Mouse (Mus musculus) hematopoietic stem cell, adult 5-6 weeks (primary cell): ENCODE measurements around the gene Cfap74. TPM values are rescaled to one million over a fixed set of nuclear protein-coding genes. Genes with fewer than 3 reads are reported as not detected.

Experiments used
- ATAC-seq, 2 experiments: fragments of 125-278 bp in 1 of 2; replicated peaks in 1 of 2; 2 replicates each; pipeline ENCODE4 v1.8.0; 2016 to 2017; ENCODE audit warnings: inconsistent platforms in 2 of 2, mild to moderate bottlenecking in 2 of 2, moderate number of reproducible peaks in 2 of 2, low read depth in 1 of 2, moderate TSS enrichment in 1 of 2; ENCODE audit not compliant: low FRiP score in 2 of 2, poor library complexity in 2 of 2, severe bottlenecking in 2 of 2, insufficient read depth in 1 of 2, low TSS enrichment in 1 of 2
- total RNA-seq: library from RNA; stranded (forward); fragments of 172-1452, 232-1000 nt; gene quantifications from 2 replicates; pipeline ENCODE4 v1.2.3, GENCODE M21; 2017

Gene Cfap74
- 1.2 and 1.5 TPM in 2 replicates for total RNA-seq

DNA sequence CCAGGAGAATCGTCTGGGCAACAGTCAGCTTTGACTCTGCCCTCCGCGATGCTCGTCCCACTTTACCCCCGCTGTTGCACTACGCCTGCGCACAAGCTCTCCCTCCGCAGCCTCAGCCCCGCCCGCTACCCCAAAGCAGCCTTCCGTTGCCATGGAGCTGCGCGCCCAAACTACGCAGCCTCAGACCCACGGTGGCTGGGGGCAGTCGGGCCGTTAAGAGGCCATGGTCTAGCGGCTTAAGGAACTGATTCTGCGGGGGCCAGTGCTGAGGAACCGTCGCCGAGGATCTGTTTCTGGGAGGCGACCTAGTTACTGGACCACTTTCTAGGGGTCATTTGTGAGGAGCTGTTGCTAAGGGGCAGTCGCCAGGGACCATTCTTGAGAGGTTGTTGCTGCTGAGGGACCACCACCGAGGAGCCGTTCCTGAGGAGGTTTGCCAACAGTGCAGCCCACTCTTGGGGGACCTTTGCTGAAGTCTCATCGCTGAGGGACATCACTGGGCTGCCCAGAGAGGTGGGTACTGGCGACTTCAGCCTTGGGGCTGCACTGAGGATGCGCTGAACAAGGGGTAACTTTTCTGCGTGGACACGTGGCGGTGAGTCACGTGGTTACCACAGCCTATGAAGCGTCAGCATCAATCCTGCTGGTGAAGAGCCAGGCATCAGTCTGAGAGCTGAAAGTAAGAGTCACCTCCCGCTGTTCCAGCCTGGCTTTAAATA lies at the start of gene Cfap74:
Gene Cfap74, plus strand, starts transcription at position 133 of the 719 bp plus-strand sequence.
- peak; percentile 80 to 85 for ATAC-seq

DNA sequence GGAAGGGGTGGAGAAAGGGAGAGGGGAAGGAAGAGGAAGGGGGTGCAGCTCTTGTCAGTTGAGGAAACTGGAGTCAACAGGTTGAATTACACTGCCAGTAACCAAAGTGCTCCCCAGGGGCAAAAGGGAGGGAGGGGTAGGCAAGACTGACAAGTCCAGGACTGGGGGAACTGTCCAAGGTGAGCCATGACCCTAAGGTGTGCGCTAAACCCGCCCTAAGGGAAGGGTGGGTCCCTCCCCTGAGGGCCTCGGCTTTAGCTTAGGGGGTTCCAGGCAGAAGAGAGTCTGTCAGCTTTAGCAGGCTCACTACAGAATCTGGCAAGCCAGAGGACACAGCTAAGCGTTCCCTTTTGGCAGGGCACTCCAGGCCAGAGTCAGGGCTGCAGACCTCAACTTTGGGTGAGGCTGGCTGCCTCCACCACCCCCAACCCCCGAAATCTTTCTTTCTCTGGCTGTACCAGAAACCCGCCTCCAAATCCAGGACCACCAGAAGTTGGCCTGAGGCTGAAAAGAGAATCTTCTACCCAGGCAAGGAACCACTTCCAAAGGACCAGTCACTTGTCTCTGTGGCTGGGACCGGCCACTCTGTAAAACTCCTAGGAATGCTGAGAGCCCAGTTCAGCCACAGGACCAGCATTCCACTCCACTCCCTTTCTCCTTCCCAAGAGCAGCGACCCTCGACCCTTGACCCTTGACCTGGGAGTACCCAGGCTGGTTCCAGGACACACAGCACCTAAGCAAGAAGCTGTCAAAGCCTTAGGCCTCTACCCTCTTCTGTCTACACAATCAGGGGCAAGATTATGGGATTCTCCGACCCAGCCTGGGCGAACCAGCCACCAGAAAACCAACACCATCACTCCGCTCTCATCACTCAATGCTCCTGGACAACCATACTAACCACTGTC lies 49.2 kb upstream of the Cfap74 start:
- ATAC-seq: no peak

DNA sequence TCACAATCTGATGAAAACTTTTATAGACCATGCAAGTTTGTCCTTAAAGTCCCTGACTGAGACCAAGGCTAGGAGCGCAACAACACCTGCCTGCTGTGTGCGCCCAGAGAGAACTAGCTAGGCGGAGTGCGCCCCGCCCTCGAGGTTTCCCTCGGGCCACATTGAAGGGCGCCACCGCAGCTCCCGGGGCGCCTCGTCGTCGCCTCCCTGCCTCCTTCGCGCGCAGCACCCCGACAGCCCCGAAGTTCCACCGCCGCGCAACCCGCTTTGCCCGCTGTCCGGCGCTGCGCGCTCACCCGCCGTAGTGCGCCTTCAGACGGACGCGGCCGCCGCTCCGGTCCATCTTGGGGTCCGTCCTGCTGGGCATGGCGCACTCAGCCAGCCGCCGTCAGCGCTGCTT lies 48.1 kb upstream of the Cfap74 start:
- no peak for ATAC-seq

DNA sequence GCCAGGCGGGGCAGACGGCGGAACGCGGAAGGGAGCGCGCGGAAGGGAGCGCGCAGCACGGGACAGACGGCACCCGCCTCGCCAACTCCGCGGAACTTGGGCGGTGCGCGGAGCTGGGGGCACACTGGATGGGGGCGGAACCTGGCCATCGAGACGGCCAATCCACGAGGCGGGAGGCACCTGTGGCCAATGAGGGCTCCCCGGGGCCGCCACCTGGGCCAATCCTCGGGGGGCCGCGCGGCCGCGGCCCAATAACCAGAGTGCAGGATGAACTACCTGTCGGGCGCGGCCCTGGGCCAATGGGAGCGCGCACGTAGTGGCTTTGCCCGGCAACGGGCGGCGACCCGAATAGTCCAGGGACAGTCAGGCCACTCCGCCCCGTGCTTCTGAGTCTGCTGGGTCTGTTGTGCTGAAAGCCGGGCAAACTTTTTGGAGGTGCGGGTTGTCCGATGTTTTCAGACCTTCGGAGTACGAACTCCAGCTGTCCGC lies 47.6 kb upstream of the Cfap74 start, which contains the start of gene Prkcz:
Gene Prkcz, minus strand, starts transcription at position 59 of the 489 bp plus-strand sequence.
- ATAC-seq: peak in 1 of 2 experiments; percentile 20; a peak in 1 of 4 replicates

DNA sequence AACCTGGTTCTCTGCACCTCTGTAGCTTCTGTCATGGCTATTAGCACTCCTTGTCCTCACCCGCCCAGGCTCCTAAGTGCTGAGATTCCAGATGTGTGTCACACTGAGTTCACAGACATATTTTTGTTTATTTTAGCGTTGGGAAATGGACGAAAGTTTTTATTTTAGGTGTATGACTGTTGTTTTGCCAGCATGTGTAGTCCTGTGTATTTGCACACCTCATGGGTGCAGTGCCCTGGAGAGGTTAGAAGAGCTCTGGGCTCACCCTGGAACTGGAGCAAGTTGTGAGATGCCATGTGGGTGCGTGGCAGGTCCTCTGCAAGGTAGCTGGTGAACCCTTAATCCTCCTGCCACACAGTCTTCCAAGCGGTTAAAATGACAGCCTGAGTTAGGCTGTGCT lies 46.5 kb upstream of the Cfap74 start:
- ATAC-seq: no peak

DNA sequence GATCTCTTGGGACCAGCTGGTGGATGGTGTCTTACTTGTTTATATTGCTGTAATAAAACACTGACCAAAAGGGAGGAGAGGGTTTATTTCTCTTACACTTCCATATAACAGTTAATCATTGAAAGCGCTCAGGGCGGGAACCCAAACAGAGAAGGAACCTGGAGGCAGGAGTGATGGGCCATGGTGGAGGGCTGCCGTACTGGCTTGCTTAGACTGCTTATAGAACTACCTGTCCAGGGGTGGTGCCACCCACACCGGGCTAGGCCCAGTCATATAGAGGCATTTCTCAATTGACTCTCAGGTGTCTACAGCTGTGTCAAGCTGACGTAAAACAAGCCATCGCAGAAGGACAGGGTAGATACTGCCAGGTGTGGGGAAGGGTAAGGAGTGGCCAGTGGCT lies 42.2 kb upstream of the Cfap74 start:
- no peak for ATAC-seq

DNA sequence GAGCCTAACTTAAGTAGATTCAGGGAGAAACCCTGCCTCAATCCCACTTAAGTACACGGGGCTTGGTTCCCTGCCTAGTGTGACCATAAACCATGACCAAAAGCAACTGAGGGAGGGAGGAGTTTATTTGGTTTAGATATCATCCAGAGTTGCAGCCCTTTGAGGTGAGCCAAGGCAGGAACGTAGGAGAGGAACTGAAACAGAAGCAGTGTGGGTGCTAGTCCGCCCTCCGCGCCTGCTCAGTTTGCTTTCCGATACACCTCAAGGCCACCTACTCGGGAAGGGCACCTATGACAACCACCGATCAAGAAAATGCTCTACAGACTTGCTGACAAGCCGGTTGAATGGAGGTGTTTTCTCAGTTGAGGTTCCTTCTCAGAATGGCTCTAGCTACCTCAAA lies 41.3 kb upstream of the Cfap74 start:
- ATAC-seq: no peak

GRCm38 (mm10) chr4:155368684-155369083 lies 40.3 kb upstream of the Cfap74 start:
- ATAC-seq: peak in 1 of 2 experiments; percentile 54; a peak in 1 of 4 replicates

- no peak for ATAC-seq
These were observed 38.0 kb upstream of the Cfap74 start for GRCm38 (mm10) chr4:155370737-155371715.

- no peak for ATAC-seq
These were observed 36.9 kb upstream of the Cfap74 start for GRCm38 (mm10) chr4:155371797-155372735.

GRCm38 (mm10) chr4:155381974-155382373 lies 27.0 kb upstream of the Cfap74 start:
- no peak for ATAC-seq

DNA sequence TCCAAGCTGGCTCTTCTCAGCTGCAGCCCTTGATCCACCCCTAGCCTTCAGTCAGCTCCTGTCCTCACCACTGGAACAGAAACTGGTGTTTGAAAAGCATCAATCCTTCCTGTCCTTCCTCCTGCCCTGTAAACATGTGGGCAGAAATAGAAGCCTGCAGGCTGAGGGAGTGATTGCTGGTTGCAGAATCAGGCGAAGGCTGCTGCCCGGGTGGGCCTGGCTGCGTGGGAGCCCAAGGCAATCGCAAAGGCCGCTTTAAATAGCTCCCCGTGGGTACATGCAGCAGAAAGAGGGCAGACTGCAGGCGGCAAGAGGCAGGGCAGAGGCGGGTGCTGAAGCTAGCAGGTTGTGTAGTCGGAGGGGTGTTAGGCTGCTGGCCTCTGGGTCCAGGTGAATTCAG lies 26.2 kb upstream of the Cfap74 start:
- ATAC-seq: no peak

DNA sequence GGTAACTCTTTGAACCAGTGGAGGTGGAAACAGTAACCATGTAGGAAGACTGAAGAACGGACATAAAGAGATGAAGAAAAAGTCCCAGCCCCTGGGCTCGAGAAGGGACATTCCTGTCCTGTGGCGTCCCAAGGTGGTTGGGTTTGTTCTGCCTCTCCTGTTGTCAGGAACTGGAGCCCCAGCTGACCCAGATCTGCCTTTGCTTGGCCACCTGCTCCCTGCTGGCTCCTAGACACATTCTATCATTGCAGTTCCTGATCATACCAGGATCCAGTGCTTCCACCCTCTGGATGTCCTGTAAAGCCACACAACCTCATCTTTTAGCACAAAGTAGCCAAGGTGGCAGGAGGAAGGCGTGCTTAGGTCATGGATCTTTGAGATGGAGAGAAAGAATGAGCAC lies 25.7 kb upstream of the Cfap74 start:
- no peak for ATAC-seq

DNA sequence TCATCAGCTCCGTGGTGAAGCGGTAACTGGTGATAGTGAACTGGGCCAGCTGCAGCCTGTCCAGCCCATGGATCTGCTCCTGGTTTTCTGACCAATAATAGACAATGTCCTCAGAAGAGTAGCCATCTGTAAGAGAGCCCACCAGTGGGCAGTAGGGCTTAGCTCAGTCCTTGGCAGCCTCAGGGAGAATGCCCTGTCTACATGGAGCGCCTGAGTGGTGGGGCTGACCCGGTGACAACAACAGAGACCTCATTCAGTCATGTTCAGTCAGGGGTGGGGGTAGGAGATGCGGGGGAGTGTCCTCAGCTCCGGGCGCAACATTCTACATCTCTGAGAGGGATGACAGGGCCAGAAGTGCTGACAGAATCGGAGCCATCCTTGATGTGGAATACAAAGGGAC lies 21.8 kb upstream of the Cfap74 start:
- no peak for ATAC-seq

- ATAC-seq: no peak
These were observed 13.5 kb upstream of the Cfap74 start for GRCm38 (mm10) chr4:155395471-155395870.

DNA sequence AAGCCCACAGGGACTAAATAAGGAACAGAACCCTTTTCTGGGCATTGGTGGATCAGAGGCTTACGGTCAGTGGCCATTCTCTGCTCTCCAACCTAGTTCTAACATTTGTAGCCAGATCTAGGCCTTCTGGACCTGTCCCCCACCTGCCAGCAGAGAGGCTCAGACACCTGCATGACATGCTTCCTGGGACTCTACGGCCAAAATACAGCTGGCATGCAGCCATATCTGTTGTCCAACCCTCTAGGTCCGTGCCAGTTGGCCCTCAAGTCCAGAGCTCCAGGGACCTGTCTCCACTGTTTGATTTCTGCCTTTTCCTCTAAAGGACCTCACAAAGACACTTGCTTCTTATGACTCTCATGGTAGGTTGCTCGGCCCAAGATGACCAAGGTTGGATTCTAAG lies 12.2 kb upstream of the Cfap74 start:
- ATAC-seq: no peak
